Mouse (Mus musculus) adrenal gland, adult (tissue): Measurements from ENCODE around the gene Smok2a.
"Not testable (repeated sequence)": the region's sequence is repeated elsewhere in the genome, so short reads cannot be mapped to it uniquely, and the experiment has no call there.

Experiments
- DNase-seq, 2 experiments: peaks; one replicate each; pipeline ENCODE4 v3.0.0; 2022 to 2023; ENCODE audit warnings: low spot score in 1 of 2; ENCODE audit not compliant: inconsistent age in 2 of 2

The Smok2a gene

GRCm38 (mm10) chr17:13212136-13212850 lies 8.7 kb upstream of the Smok2a start:
- no peak for DNase-seq

GRCm38 (mm10) chr17:13214169-13214568 lies 6.8 kb upstream of the Smok2a start:
- no peak for DNase-seq

GRCm38 (mm10) chr17:13215595-13215994 lies 5.4 kb upstream of the Smok2a start:
- no peak for DNase-seq

GRCm38 (mm10) chr17:13221921-13222320 lies 933 bp downstream of the Smok2a start:
- not testable (repeated sequence) for DNase-seq

- not testable (repeated sequence) for DNase-seq
These were observed 9.0 kb downstream of the Smok2a start, which contains the start of gene Smok2b for GRCm38 (mm10) chr17:13229957-13230356. Gene Smok2b, plus strand, starts transcription at chr17:13230257.

- not testable (repeated sequence) for DNase-seq
These were observed 18.5 kb downstream of the Smok2a start for GRCm38 (mm10) chr17:13239461-13239860.

- not testable (repeated sequence) for DNase-seq
These were observed 20.1 kb downstream of the Smok2a start for GRCm38 (mm10) chr17:13240807-13241727.

- DNase-seq, result not testable (repeated sequence)
These were observed 33.8 kb downstream of the Smok2a start for GRCm38 (mm10) chr17:13254786-13255185.
